Mouse (Mus musculus) lung, adult 2 months (tissue): Measurements from ENCODE around the gene Pnpla6.

Experiments
- CTCF ChIP-seq: fragments of 200-500 bp; IDR thresholded peaks from 2 replicates; pipeline ENCODE4 v1.5.1; 2011; ENCODE audit warnings: mild to moderate bottlenecking, low read length, control low read depth; ENCODE audit not compliant: insufficient read depth
- POLR2A ChIP-seq: fragments of 200-500 bp; IDR thresholded peaks from 2 replicates; pipeline ENCODE4 v1.6.1; 2011; ENCODE audit warnings: low read depth, mild to moderate bottlenecking, control low read depth, low read length, borderline replicate concordance; ENCODE audit errors: extremely low read depth

GRCm38 (mm10) chr8:3586452-3586851 lies 71.3 kb downstream of the Pnpla6 start:
- TF ChIP-seq POLR2A (no peak), CTCF (no peak)
